Mouse (Mus musculus): Measurements from ENCODE around the gene Exo1.
A peak's percentile ranks its signal among the peaks of the same experiment; 100 is the strongest.

Gene Exo1

GRCm38 (mm10) chr1:175880453-175881296 is at the start of gene Exo1:
Gene Exo1, plus strand, starts transcription at chr1:175880581.
- DNase-seq (ENCODE audit: extremely low spot score) = peak; percentile 94

- no peak for DNase-seq (ENCODE audit: extremely low spot score)
Measured at GRCm38 (mm10) chr1:175855515-175855914, 24.9 kb upstream of the Exo1 start.

- no peak for DNase-seq (ENCODE audit: extremely low spot score)
Measured at GRCm38 (mm10) chr1:175867050-175867449, 13.3 kb upstream of the Exo1 start.

GRCm38 (mm10) chr1:175867558-175867957 is 12.8 kb upstream of the Exo1 start:
- peak; percentile 11 for DNase-seq (ENCODE audit: extremely low spot score)

- DNase-seq (ENCODE audit: extremely low spot score) = no peak
Measured at GRCm38 (mm10) chr1:175870716-175871115, 9.7 kb upstream of the Exo1 start.

GRCm38 (mm10) chr1:175872028-175872816 is 8.2 kb upstream of the Exo1 start:
- DNase-seq (ENCODE audit: extremely low spot score) = no peak

GRCm38 (mm10) chr1:175883398-175883797 is 3.0 kb downstream of the Exo1 start:
- no peak for DNase-seq (ENCODE audit: extremely low spot score)

- DNase-seq (ENCODE audit: extremely low spot score) = no peak
Measured at GRCm38 (mm10) chr1:175893263-175893662, 12.9 kb downstream of the Exo1 start.

- DNase-seq (ENCODE audit: extremely low spot score) = no peak
Measured at GRCm38 (mm10) chr1:175893726-175894125, 13.3 kb downstream of the Exo1 start.

- DNase-seq (ENCODE audit: extremely low spot score) = no peak
Measured at GRCm38 (mm10) chr1:175911207-175911606, 30.8 kb downstream of the Exo1 start.

GRCm38 (mm10) chr1:175912038-175912437 is 31.7 kb downstream of the Exo1 start:
- no peak for DNase-seq (ENCODE audit: extremely low spot score)

- peak; percentile 7 for DNase-seq (ENCODE audit: extremely low spot score)
Measured at GRCm38 (mm10) chr1:175913728-175914303, 33.4 kb downstream of the Exo1 start.

GRCm38 (mm10) chr1:175920029-175920428 is 39.6 kb downstream of the Exo1 start, which contains the start of gene Gm38100:
Gene Gm38100, plus strand, starts transcription at chr1:175920329.
- no peak for DNase-seq (ENCODE audit: extremely low spot score)

GRCm38 (mm10) chr1:175921091-175921490 is 40.7 kb downstream of the Exo1 start:
- no peak for DNase-seq (ENCODE audit: extremely low spot score)

GRCm38 (mm10) chr1:175923848-175924787 is 43.7 kb downstream of the Exo1 start:
- peak; percentile 53 for DNase-seq (ENCODE audit: extremely low spot score)

GRCm38 (mm10) chr1:175931391-175931790 is 51.0 kb downstream of the Exo1 start:
- DNase-seq (ENCODE audit: extremely low spot score) = no peak

GRCm38 (mm10) chr1:175936282-175936737 is 55.9 kb downstream of the Exo1 start:
- DNase-seq (ENCODE audit: extremely low spot score) = peak; percentile 77

GRCm38 (mm10) chr1:175938731-175939130 is 58.4 kb downstream of the Exo1 start:
- DNase-seq (ENCODE audit: extremely low spot score) = no peak

GRCm38 (mm10) chr1:175943168-175943567 is 62.8 kb downstream of the Exo1 start:
- no peak for DNase-seq (ENCODE audit: extremely low spot score)

- no peak for DNase-seq (ENCODE audit: extremely low spot score)
Measured at GRCm38 (mm10) chr1:175946718-175947315, 66.4 kb downstream of the Exo1 start.

- no peak for DNase-seq (ENCODE audit: extremely low spot score)
Measured at GRCm38 (mm10) chr1:175950421-175950820, 70.0 kb downstream of the Exo1 start.
